Mouse (Mus musculus): ENCODE data around the gene Gna14.

Gene Gna14

GRCm38 (mm10) chr19:16585379-16585778 is 149.8 kb downstream of the Gna14 start:
- H3K4me3 ChIP-seq (replicated peaks; ENCODE audit: low read length): no peak overlapping the region
- no peaks in the 10 kb centered on the region for H3K36me3 ChIP-seq (ENCODE audit: insufficient read depth, low read length)
- 0 out of 2 replicates have a peak, but pooled peaks cover 3% of the 10 kb centered on the region for H3K4me1 ChIP-seq (replicated peaks; ENCODE audit: low read depth, low read length)
- no peaks in the 10 kb centered on the region for H3K9me3 ChIP-seq (ENCODE audit: low read length)
- H3K27me3 ChIP-seq (ENCODE audit: insufficient read depth, low read length): peaks cover 12% of the 10 kb centered on the region; the same call in 1 of the 2 replicates
- TF ChIP-seq POU5F1 (IDR thresholded peaks at IDR 0.05; ENCODE audit: borderline replicate concordance, low read length): no peak
- TF ChIP-seq CTCF (conservative IDR thresholded peaks at IDR 0.05; ENCODE audit: low read length): peak; percentile 84
- no peak for TF ChIP-seq NANOG (IDR thresholded peaks at IDR 0.05; ENCODE audit: borderline replicate concordance, low read length)

- Histone ChIP-seq H3K9me3 (ENCODE audit: low read length) (no peaks in the 10 kb centered on the region), H3K4me1 (replicated peaks; ENCODE audit: low read depth, low read length) (peaks cover 19% of the 10 kb centered on the region), H3K36me3 (ENCODE audit: insufficient read depth, low read length) (no peaks in the 10 kb centered on the region), H3K27me3 (ENCODE audit: insufficient read depth, low read length) (peaks cover 11% of the 10 kb centered on the region), H3K4me3 (replicated peaks; ENCODE audit: low read length) (no peak overlapping the region)
- TF ChIP-seq POU5F1 (IDR thresholded peaks at IDR 0.05; ENCODE audit: borderline replicate concordance, low read length) (no peak), NANOG (IDR thresholded peaks at IDR 0.05; ENCODE audit: borderline replicate concordance, low read length) (no peak), CTCF (conservative IDR thresholded peaks at IDR 0.05; ENCODE audit: low read length) (no peak)
These were observed 157.9 kb downstream of the Gna14 start for GRCm38 (mm10) chr19:16593256-16593974.

- H3K4me3 ChIP-seq (replicated peaks; ENCODE audit: low read length): no peak overlapping the region
- no peaks in the 10 kb centered on the region for H3K36me3 ChIP-seq (ENCODE audit: insufficient read depth, low read length)
- TF ChIP-seq NANOG (IDR thresholded peaks at IDR 0.05; ENCODE audit: borderline replicate concordance, low read length) (no peak), POU5F1 (IDR thresholded peaks at IDR 0.05; ENCODE audit: borderline replicate concordance, low read length) (no peak), CTCF (conservative IDR thresholded peaks at IDR 0.05; ENCODE audit: low read length) (no peak)
- H3K27me3 ChIP-seq (ENCODE audit: insufficient read depth, low read length): peaks cover 11% of the 10 kb centered on the region
- no peaks in the 10 kb centered on the region for H3K9me3 ChIP-seq (ENCODE audit: low read length)
- H3K4me1 ChIP-seq (replicated peaks; ENCODE audit: low read depth, low read length): peaks cover 23% of the 10 kb centered on the region
These were observed 158.4 kb downstream of the Gna14 start for GRCm38 (mm10) chr19:16593975-16594317.

- H3K4me3 ChIP-seq (replicated peaks; ENCODE audit: low read length): no peak overlapping the region
- H3K36me3 ChIP-seq (ENCODE audit: insufficient read depth, low read length): no peaks in the 10 kb centered on the region
- peaks cover 43% of the 10 kb centered on the region for H3K4me1 ChIP-seq (replicated peaks; ENCODE audit: low read depth, low read length)
- no peaks in the 10 kb centered on the region for H3K9me3 ChIP-seq (ENCODE audit: low read length)
- peaks cover 11% of the 10 kb centered on the region for H3K27me3 ChIP-seq (ENCODE audit: insufficient read depth, low read length)
- TF ChIP-seq NANOG (IDR thresholded peaks at IDR 0.05; ENCODE audit: borderline replicate concordance, low read length) (no peak), CTCF (conservative IDR thresholded peaks at IDR 0.05; ENCODE audit: low read length) (no peak), POU5F1 (IDR thresholded peaks at IDR 0.05; ENCODE audit: borderline replicate concordance, low read length) (no peak)
These were observed 161.7 kb downstream of the Gna14 start for GRCm38 (mm10) chr19:16597216-16597615.

- peaks cover 11% of the 10 kb centered on the region for H3K27me3 ChIP-seq (ENCODE audit: insufficient read depth, low read length)
- no peaks in the 10 kb centered on the region for H3K9me3 ChIP-seq (ENCODE audit: low read length)
- peaks cover 47% of the 10 kb centered on the region for H3K4me1 ChIP-seq (replicated peaks; ENCODE audit: low read depth, low read length)
- TF ChIP-seq CTCF (conservative IDR thresholded peaks at IDR 0.05; ENCODE audit: low read length) (no peak), NANOG (IDR thresholded peaks at IDR 0.05; ENCODE audit: borderline replicate concordance, low read length) (no peak), POU5F1 (IDR thresholded peaks at IDR 0.05; ENCODE audit: borderline replicate concordance, low read length) (no peak)
- H3K4me3 ChIP-seq (replicated peaks; ENCODE audit: low read length): peak overlapping the region; percentile 57
- H3K36me3 ChIP-seq (ENCODE audit: insufficient read depth, low read length): no peaks in the 10 kb centered on the region
These were observed 163.2 kb downstream of the Gna14 start for GRCm38 (mm10) chr19:16598653-16599297.

GRCm38 (mm10) chr19:16599298-16599970 is 163.9 kb downstream of the Gna14 start:
- Histone ChIP-seq H3K36me3 (ENCODE audit: insufficient read depth, low read length) (no peaks in the 10 kb centered on the region), H3K4me1 (replicated peaks; ENCODE audit: low read depth, low read length) (peaks cover 47% of the 10 kb centered on the region), H3K27me3 (ENCODE audit: insufficient read depth, low read length) (peaks cover 11% of the 10 kb centered on the region), H3K9me3 (ENCODE audit: low read length) (no peaks in the 10 kb centered on the region), H3K4me3 (replicated peaks; ENCODE audit: low read length) (peak overlapping the region; percentile 37; the same call in 1 of the 2 replicates)
- peak; percentile 100 for TF ChIP-seq CTCF (conservative IDR thresholded peaks at IDR 0.05; ENCODE audit: low read length)
- TF ChIP-seq POU5F1 (IDR thresholded peaks at IDR 0.05; ENCODE audit: borderline replicate concordance, low read length): no peak

GRCm38 (mm10) chr19:16602026-16602425 is 166.5 kb downstream of the Gna14 start:
- Histone ChIP-seq H3K4me3 (replicated peaks; ENCODE audit: low read length) (no peak overlapping the region), H3K4me1 (replicated peaks; ENCODE audit: low read depth, low read length) (peaks cover 47% of the 10 kb centered on the region)
- TF ChIP-seq NANOG (IDR thresholded peaks at IDR 0.05; ENCODE audit: borderline replicate concordance, low read length): no peak
- no peak for TF ChIP-seq CTCF (conservative IDR thresholded peaks at IDR 0.05; ENCODE audit: low read length)
- TF ChIP-seq POU5F1 (IDR thresholded peaks at IDR 0.05; ENCODE audit: borderline replicate concordance, low read length): no peak

GRCm38 (mm10) chr19:16607634-16608033 is 172.1 kb downstream of the Gna14 start:
- Histone ChIP-seq H3K36me3 (ENCODE audit: insufficient read depth, low read length) (peaks cover 12% of the 10 kb centered on the region; the same call in 1 of the 2 replicates), H3K4me3 (replicated peaks; ENCODE audit: low read length) (no peak overlapping the region), H3K9me3 (ENCODE audit: low read length) (no peaks in the 10 kb centered on the region), H3K4me1 (replicated peaks; ENCODE audit: low read depth, low read length) (0 out of 2 replicates have a peak, but pooled peaks cover 3% of the 10 kb centered on the region), H3K27me3 (ENCODE audit: insufficient read depth, low read length) (no peaks in the 10 kb centered on the region)
- TF ChIP-seq POU5F1 (IDR thresholded peaks at IDR 0.05; ENCODE audit: borderline replicate concordance, low read length) (no peak), NANOG (IDR thresholded peaks at IDR 0.05; ENCODE audit: borderline replicate concordance, low read length) (no peak), CTCF (conservative IDR thresholded peaks at IDR 0.05; ENCODE audit: low read length) (no peak)

More at GRCm38 (mm10) chr19:16602026-16602425, 166.5 kb downstream of the Gna14 start:
- Histone ChIP-seq H3K27me3 (ENCODE audit: insufficient read depth, low read length) (peaks cover 8% of the 10 kb centered on the region), H3K36me3 (ENCODE audit: insufficient read depth, low read length) (no peaks in the 10 kb centered on the region), H3K9me3 (ENCODE audit: low read length) (no peaks in the 10 kb centered on the region)
